Mouse (Mus musculus): ENCODE measurements around the gene Galr3. TPM values are rescaled to one million over a fixed set of nuclear protein-coding genes. Genes with fewer than 3 reads are reported as not detected.

Galr3 gene
- total and polyA plus RNA-seq, 3 experiments = 0.70 to 1.6 (median 1.2) TPM

- dilution Hi-C loops (cut with MboI; ENCODE audit: extremely low pct_ligation_motif_present, extremely low pct_unique_long_range_greater_than_20kb, low sequenced_read_pairs) = no loop called here
- Histone ChIP-seq H3K4me1 (ENCODE audit: control insufficient read depth in 1 of 2, insufficient read depth in 2 of 2) (peaks cover under 1 to 15% of the 10 kb centered on the region in 2 experiments; a peak in 2 of 4 replicates), H3K4me3 (replicated peaks in 1 of 3; ENCODE audit: low read depth in 2 of 3, low read length in 2 of 3, poor library complexity in 1 of 3) (no peak overlapping the region), H3K9ac (ENCODE audit: insufficient read depth, low read depth) (no peak overlapping the region), H3K36me3 (replicated peaks in 1 of 2; ENCODE audit: control insufficient read depth in 1 of 2, insufficient read depth in 1 of 2, low read length in 1 of 2) (peaks cover 52 to 71% of the 10 kb centered on the region in 2 experiments), H3K27ac (ENCODE audit: insufficient read depth, low read depth) (no peak overlapping the region), H3K9me3 (replicated peaks; ENCODE audit: low read length) (no peaks in the 10 kb centered on the region), H3K27me3 (replicated peaks) (no peaks in the 10 kb centered on the region), H3K4me2 (ENCODE audit: insufficient read depth, low read depth, poor library complexity, severe bottlenecking) (no peak overlapping the region), H3K79me2 (replicated peaks; ENCODE audit: control insufficient read depth, extremely low read depth, insufficient read depth, poor library complexity, severe bottlenecking) (no peaks in the 10 kb centered on the region)
- in situ Hi-C loops (cut with MboI; ENCODE audit: low pct_ligation_motif_present, low pct_unique_long_range_greater_than_20kb, low sequenced_read_pairs) = loop anchor here (5.0 kb wide), 1 partner anchor 53 kb away; no protein-coding TSS in a partner anchor
- TF ChIP-seq MYC (IDR thresholded peaks at IDR 0.05; ENCODE audit: low read depth, low read length) (no peak), ZMIZ1 (IDR thresholded peaks at IDR 0.05; ENCODE audit: low read depth, low read length) (no peak), CHD1 (IDR thresholded peaks at IDR 0.05; ENCODE audit: low read depth, low read length) (no peak), E2F4 (IDR thresholded peaks at IDR 0.05; ENCODE audit: insufficient replicate concordance, low read depth, low read length) (no peak), ZNF384 (IDR thresholded peaks at IDR 0.05; ENCODE audit: low read depth, low read length) (no peak)
- no peak for DNase-seq (ENCODE audit: extremely low read depth)
These were observed 36.1 kb upstream of the Galr3 start for GRCm38 (mm10) chr15:79005581-79005980.

GRCm38 (mm10) chr15:79006638-79007037 lies 35.0 kb upstream of the Galr3 start:
- Histone ChIP-seq H3K4me1 (ENCODE audit: control insufficient read depth in 1 of 2, insufficient read depth in 2 of 2) (peaks cover 0 to 6% of the 10 kb centered on the region in 2 experiments; a peak in 1 of 4 replicates), H3K36me3 (replicated peaks in 1 of 2; ENCODE audit: control insufficient read depth in 1 of 2, insufficient read depth in 1 of 2, low read length in 1 of 2) (peaks cover 44 to 60% of the 10 kb centered on the region in 2 experiments), H3K79me2 (replicated peaks; ENCODE audit: control insufficient read depth, extremely low read depth, insufficient read depth, poor library complexity, severe bottlenecking) (no peaks in the 10 kb centered on the region), H3K4me2 (ENCODE audit: insufficient read depth, low read depth, poor library complexity, severe bottlenecking) (no peak overlapping the region), H3K4me3 (replicated peaks in 1 of 3; ENCODE audit: low read depth in 2 of 3, low read length in 2 of 3, poor library complexity in 1 of 3) (no peak overlapping the region), H3K27ac (ENCODE audit: insufficient read depth, low read depth) (no peak overlapping the region), H3K9me3 (replicated peaks; ENCODE audit: low read length) (no peaks in the 10 kb centered on the region), H3K27me3 (replicated peaks) (no peaks in the 10 kb centered on the region), H3K9ac (ENCODE audit: insufficient read depth, low read depth) (no peak overlapping the region)
- dilution Hi-C loops (cut with MboI; ENCODE audit: extremely low pct_ligation_motif_present, extremely low pct_unique_long_range_greater_than_20kb, low sequenced_read_pairs) = no loop called here
- in situ Hi-C loops (cut with MboI; ENCODE audit: low pct_ligation_motif_present, low pct_unique_long_range_greater_than_20kb, low sequenced_read_pairs) = loop anchor here (5.0 kb wide), 1 partner anchor 54 kb away; no protein-coding TSS in a partner anchor
- no peak for TF ChIP-seq TCF12 (IDR thresholded peaks at IDR 0.05; ENCODE audit: low read depth, low read length)
- TF ChIP-seq HCFC1 (IDR thresholded peaks at IDR 0.05; ENCODE audit: low read depth, low read length) = no peak
- no peak for TF ChIP-seq MYC (IDR thresholded peaks at IDR 0.05; ENCODE audit: low read depth, low read length)
- no peak for TF ChIP-seq BHLHE40 (IDR thresholded peaks at IDR 0.05; ENCODE audit: low read depth, low read length)
- TF ChIP-seq ZMIZ1 (IDR thresholded peaks at IDR 0.05; ENCODE audit: low read depth, low read length) = no peak
- no peak for DNase-seq (ENCODE audit: extremely low read depth)

DNA sequence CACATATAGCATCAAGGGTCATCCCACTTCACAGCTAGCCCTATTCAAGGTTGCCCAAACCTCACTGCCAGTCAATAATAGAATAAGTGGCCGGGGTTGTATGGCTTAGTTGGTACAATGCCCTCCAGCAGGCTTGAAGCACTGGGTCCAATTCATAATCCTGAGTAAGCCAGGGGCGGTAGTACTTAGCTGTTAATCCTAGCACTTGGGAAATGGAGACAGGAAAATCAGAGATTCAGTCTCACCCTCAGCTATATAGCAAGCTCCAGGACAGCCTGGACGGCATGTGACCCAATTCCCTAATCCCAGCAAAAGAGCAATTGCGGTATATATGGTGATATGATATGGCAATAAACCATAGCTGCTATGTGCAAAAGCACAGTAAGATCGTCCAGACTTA lies 34.6 kb upstream of the Galr3 start:
- dilution Hi-C loops (cut with MboI; ENCODE audit: extremely low pct_ligation_motif_present, extremely low pct_unique_long_range_greater_than_20kb, low sequenced_read_pairs) = no loop called here

More for the DNA sequence above, 34.6 kb upstream of the Galr3 start:
- Histone ChIP-seq H3K79me2 (replicated peaks; ENCODE audit: control insufficient read depth, extremely low read depth, insufficient read depth, poor library complexity, severe bottlenecking) (no peaks in the 10 kb centered on the region), H3K9me3 (replicated peaks; ENCODE audit: low read length) (no peaks in the 10 kb centered on the region), H3K9ac (ENCODE audit: insufficient read depth, low read depth) (no peak overlapping the region), H3K27ac (ENCODE audit: insufficient read depth, low read depth) (no peak overlapping the region), H3K4me2 (ENCODE audit: insufficient read depth, low read depth, poor library complexity, severe bottlenecking) (no peak overlapping the region), H3K4me3 (replicated peaks in 1 of 3; ENCODE audit: low read depth in 2 of 3, low read length in 2 of 3, poor library complexity in 1 of 3) (no peak overlapping the region), H3K4me1 (ENCODE audit: control insufficient read depth in 1 of 2, insufficient read depth in 2 of 2) (peaks cover 0 to 6% of the 10 kb centered on the region in 2 experiments; a peak in 1 of 4 replicates), H3K27me3 (replicated peaks) (no peaks in the 10 kb centered on the region), H3K36me3 (replicated peaks in 1 of 2; ENCODE audit: control insufficient read depth in 1 of 2, insufficient read depth in 1 of 2, low read length in 1 of 2) (peaks cover 39 to 56% of the 10 kb centered on the region in 2 experiments)
- no peak for DNase-seq (ENCODE audit: extremely low read depth)
- TF ChIP-seq IRF4 (IDR thresholded peaks at IDR 0.05; ENCODE audit: low read depth, low read length) = no peak
- in situ Hi-C loops (cut with MboI; ENCODE audit: low pct_ligation_motif_present, low pct_unique_long_range_greater_than_20kb, low sequenced_read_pairs) = loop anchor here (5.0 kb wide), 1 partner anchor 55 kb away; no protein-coding TSS in a partner anchor

Measured in CH12.LX (cell line).